Mouse (Mus musculus): Measurements from ENCODE around the gene Dmtf1. TPM values are rescaled to one million over a fixed set of nuclear protein-coding genes. Genes with fewer than 3 reads are reported as not detected.

Dmtf1 gene
- total RNA-seq, 1 experiment from 2014 or later, result 54.4 TPM

Other genes with a start within 250 kb of the Dmtf1 start
- 44.1 and 51.0 TPM in 2 replicates for gene Crot, start 164.5 kb downstream of the Dmtf1 start, total RNA-seq (2017)
- gene Tmem243, start 61.1 kb downstream of the Dmtf1 start, total RNA-seq (2017), result 5.8 and 13.2 TPM in 2 replicates
- gene 9330182L06Rik, start 104.3 kb upstream of the Dmtf1 start, total RNA-seq (2017), result 2.1 and 3.1 TPM in 2 replicates